Mouse (Mus musculus) heart, postnatal 0 days (tissue): ENCODE measurements at regions not wholly inside any gene's neighbourhood (a gene's known extent, or its start where the extent isn't known, plus 50 kb on each side); places are given as distances from the start of the nearest gene placed in this dataset.

Source experiments
- CTCF ChIP-seq: IDR thresholded peaks from 2 replicates; pipeline ENCODE4 v1.5.1; 2016; ENCODE audit warnings: antibody characterized with exemption, control low read depth, low read depth
- EP300 ChIP-seq: IDR thresholded peaks from 2 replicates; pipeline ENCODE4 v1.6.1; 2016; ENCODE audit warnings: antibody characterized with exemption, low read depth

DNA sequence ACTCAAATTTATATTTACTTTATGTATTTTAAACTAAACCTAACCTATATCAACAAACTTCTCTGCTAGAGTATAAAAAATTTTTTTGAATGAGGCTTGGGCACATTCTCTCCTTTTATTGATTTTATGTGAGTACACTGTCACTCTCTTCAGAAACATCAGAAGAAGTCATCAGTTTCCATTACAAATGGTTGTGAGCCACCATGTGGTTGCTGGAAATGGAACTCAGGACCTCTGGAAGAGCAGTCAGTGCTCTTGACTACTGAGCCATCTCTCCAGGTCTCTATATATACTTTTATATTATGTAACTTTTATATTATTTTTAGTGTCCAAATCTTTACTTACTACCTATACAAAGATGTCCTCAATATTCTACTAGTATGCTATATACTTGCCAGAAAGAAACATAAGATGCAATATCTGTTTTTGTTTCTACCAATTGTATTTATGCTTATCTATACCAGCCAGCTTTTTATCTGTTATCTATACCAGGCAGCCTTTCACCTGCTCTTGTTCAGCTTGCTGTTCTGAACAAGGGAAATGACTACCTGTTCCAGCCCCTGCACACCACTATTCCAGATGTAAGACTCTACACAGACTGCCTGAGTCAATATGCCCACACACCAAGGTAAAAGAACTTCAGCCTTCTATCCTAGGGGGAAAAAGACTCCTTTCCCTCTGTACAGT, 891.5 kb downstream of the Stpg2 start:
- TF ChIP-seq CTCF (no peak), EP300 (no peak)
